ENCODE assay signal across 13 mouse cellular contexts in genomic region chr14:120292617-120293195, GRCm38 (mm10). TPM values are rescaled to one million over a fixed set of nuclear protein-coding genes. Genes with fewer than 3 reads are reported as not detected.
DNase-seq lines count a peak whose midpoint lies in the region; ATAC-seq and TF ChIP-seq lines count a peak whose summit lies in the region.
"Had no signal": no experiment of that assay in that cellular context is flagged by ENCODE, and none has a peak within 500 bp of the region (broad histone marks: within the 10 kb centered on the region; RNA-seq: fewer than 3 reads in every experiment).

No protein-coding gene starts in this region.

- no peak overlapping the region for H3K9ac ChIP-seq in limb, embryonic 12.5 days (replicated peaks)
- H3K9ac ChIP-seq: hindbrain, embryonic 13.5 days; liver, embryonic 13.5 days had no signal

- peaks cover 20% of the 10 kb centered on the region; the same call in 1 of the 2 replicates for H3K36me3 ChIP-seq in limb, embryonic 12.5 days
- peaks cover 27% of the 10 kb centered on the region; the same call in 1 of the 2 replicates for H3K36me3 ChIP-seq in limb, embryonic 10.5 days
- peaks cover 4% of the 10 kb centered on the region for H3K36me3 ChIP-seq in small intestine, adult 2 months (ENCODE audit: control insufficient read depth, insufficient read depth, low read length)
- H3K36me3 ChIP-seq: hindbrain, embryonic 13.5 days; liver, embryonic 13.5 days had no signal

- peaks cover 73% of the 10 kb centered on the region for H3K4me1 ChIP-seq in limb, embryonic 12.5 days (replicated peaks)
- peaks cover 61% of the 10 kb centered on the region for H3K4me1 ChIP-seq in limb, embryonic 10.5 days
- peaks cover 47% of the 10 kb centered on the region for H3K4me1 ChIP-seq in embryonic fibroblast, embryonic 13.5 days (ENCODE audit: control insufficient read depth, insufficient read depth, low read length)
- peaks cover 43% of the 10 kb centered on the region; the same call in 1 of the 2 replicates for H3K4me1 ChIP-seq in small intestine, adult 2 months (ENCODE audit: control insufficient read depth, insufficient read depth, insufficient read length, low read length)

- no peak for TF ChIP-seq CTCF in gastrocnemius, adult 2 months (IDR thresholded peaks at IDR 0.05)
- TF ChIP-seq CTCF in embryonic fibroblast, embryonic 13.5 days (IDR thresholded peaks at IDR 0.05; ENCODE audit: borderline replicate concordance, insufficient read depth, low read length), result no peak
- no peak for TF ChIP-seq CTCF in small intestine, adult 2 months (IDR thresholded peaks at IDR 0.05; ENCODE audit: extremely low read depth, insufficient read length, insufficient replicate concordance, low read depth, low read length)

- TF ChIP-seq POLR2A in embryonic fibroblast, embryonic 13.5 days (IDR thresholded peaks at IDR 0.05; ENCODE audit: low read depth, low read length), result 0 out of 2 replicates have a peak, but pooled peaks have one; percentile 8
- no peak for TF ChIP-seq POLR2A in small intestine, adult 2 months (IDR thresholded peaks at IDR 0.05; ENCODE audit: low read depth, low read length)

- DNase-seq in gastrocnemius, adult 2 months, result no peak
- DNase-seq in gastrocnemius, postnatal 36 days, result no peak
- DNase-seq in limb, embryonic 10.5 days (ENCODE audit: low spot score), result no peak
- DNase-seq in urinary bladder, postnatal 4 days (ENCODE audit: low spot score in 2 of 2), result no peak
- DNase-seq in spleen, adult 12 weeks (ENCODE audit: low spot score), result no peak
- DNase-seq: B cell, adult 2 months; cerebellum, postnatal 36 days; kidney, postnatal 14 days; liver, embryonic 13.5 days had no signal

- H3K4me3 ChIP-seq in gastrocnemius, adult 2 months, result peak overlapping the region; percentile 35; the same call in 1 of the 2 replicates
- H3K4me3 ChIP-seq in limb, embryonic 12.5 days (replicated peaks), result no peak overlapping the region
- H3K4me3 ChIP-seq in limb, embryonic 10.5 days, result no peak overlapping the region
- no peak overlapping the region for H3K4me3 ChIP-seq in embryonic fibroblast, embryonic 13.5 days (ENCODE audit: insufficient read depth, low read length)
- H3K4me3 ChIP-seq in small intestine, adult 2 months (ENCODE audit: low read depth, low read length), result no peak overlapping the region
- H3K4me3 ChIP-seq: hindbrain, embryonic 13.5 days; liver, embryonic 13.5 days had no signal

- H3K27ac ChIP-seq in gastrocnemius, adult 2 months, result peak overlapping the region; percentile 80
- peak overlapping the region; percentile 62; the same call in 1 of the 2 replicates for H3K27ac ChIP-seq in limb, embryonic 12.5 days
- no peak overlapping the region for H3K27ac ChIP-seq in limb, embryonic 10.5 days
- H3K27ac ChIP-seq in embryonic fibroblast, embryonic 13.5 days (ENCODE audit: insufficient read depth, low read length), result peak overlapping the region; percentile 87
- peak overlapping the region; percentile 26 for H3K27ac ChIP-seq in small intestine, adult 2 months (ENCODE audit: insufficient read depth, low read depth, low read length)
- H3K27ac ChIP-seq: hindbrain, embryonic 13.5 days; liver, embryonic 13.5 days had no signal

- H3K9me3 ChIP-seq in limb, embryonic 12.5 days, result no peaks in the 10 kb centered on the region
- no peaks in the 10 kb centered on the region for H3K9me3 ChIP-seq in limb, embryonic 10.5 days (replicated peaks)
- H3K9me3 ChIP-seq: hindbrain, embryonic 13.5 days; liver, embryonic 13.5 days had no signal

- no peaks in the 10 kb centered on the region for H3K27me3 ChIP-seq in limb, embryonic 12.5 days
- H3K27me3 ChIP-seq in limb, embryonic 10.5 days (ENCODE audit: low read depth, poor library complexity, severe bottlenecking), result no peaks in the 10 kb centered on the region
- H3K27me3 ChIP-seq in small intestine, adult 2 months (ENCODE audit: control insufficient read depth, insufficient read depth, low read length), result no peaks in the 10 kb centered on the region
- H3K27me3 ChIP-seq: hindbrain, embryonic 13.5 days; liver, embryonic 13.5 days had no signal

- no peak overlapping the region for H3K4me2 ChIP-seq in limb, embryonic 12.5 days
- H3K4me2 ChIP-seq: hindbrain, embryonic 13.5 days; liver, embryonic 13.5 days had no signal

- WGBS in limb, embryonic 12.5 days, result 83% methylated on average over 6 of the region's 6 CpGs
- 94% methylated on average over 6 of the region's 6 CpGs for WGBS in limb, embryonic 10.5 days
- WGBS in small intestine, adult 2 months, result 35% methylated on average over 6 of the region's 6 CpGs

- intact Hi-C loops in gastrocnemius, adult 2 months (cut with DNase I), result no loop called here
- intact Hi-C loops in gastrocnemius, postnatal 36 days (cut with DNase I), result no loop called here

- ATAC-seq in limb, embryonic 12.5 days (ENCODE audit: insufficient number of reproducible peaks, insufficient read depth, low FRiP score, low TSS enrichment, low read depth), result no peak

RNA-seq across cellular contexts. Expression of gene Mbnl2, which starts 17.2 kb away (rescaled TPM):
- 100 to 1,000 TPM; 282 to 352 TPM for total RNA-seq in gastrocnemius, adult 2 months (2021)
- total RNA-seq in gastrocnemius, postnatal 36 days (2021), result 100 to 1,000 TPM; 312 to 318 TPM
- polyA plus RNA-seq in limb, embryonic 12.5 days (2016; fragmentation: Nextera tagmentation; extraction: Ambion mirVana), result 79.0 and 80.8 TPM in 2 replicates
- 33.8 and 45.5 TPM in 2 replicates for polyA plus RNA-seq in limb, embryonic 10.5 days (2016; fragmentation: Nextera tagmentation; extraction: Ambion mirVana)
- 207 and 222 TPM in 2 replicates for polyA plus RNA-seq in embryonic fibroblast, embryonic 13.5 days (2011; ENCODE audit: insufficient read length, low read depth, missing spikeins)
- polyA plus RNA-seq in small intestine, adult 2 months (2012; rRNA removed), result 29.8 and 41.7 TPM in 2 replicates
